Mouse (Mus musculus) erythroblast, embryonic 14.5 days (primary cell): Measurements from ENCODE around the gene Maip1.

Experiments used
- GATA1 ChIP-seq: IDR thresholded peaks from 2 replicates; pipeline ENCODE4 v1.6.1; 2012; ENCODE audit warnings: low read length, inconsistent platforms, mixed read lengths
- TAL1 ChIP-seq: IDR thresholded peaks from 3 replicates; pipeline ENCODE4 v1.6.1; 2012; ENCODE audit warnings: low read length, inconsistent platforms, mixed read lengths

DNA sequence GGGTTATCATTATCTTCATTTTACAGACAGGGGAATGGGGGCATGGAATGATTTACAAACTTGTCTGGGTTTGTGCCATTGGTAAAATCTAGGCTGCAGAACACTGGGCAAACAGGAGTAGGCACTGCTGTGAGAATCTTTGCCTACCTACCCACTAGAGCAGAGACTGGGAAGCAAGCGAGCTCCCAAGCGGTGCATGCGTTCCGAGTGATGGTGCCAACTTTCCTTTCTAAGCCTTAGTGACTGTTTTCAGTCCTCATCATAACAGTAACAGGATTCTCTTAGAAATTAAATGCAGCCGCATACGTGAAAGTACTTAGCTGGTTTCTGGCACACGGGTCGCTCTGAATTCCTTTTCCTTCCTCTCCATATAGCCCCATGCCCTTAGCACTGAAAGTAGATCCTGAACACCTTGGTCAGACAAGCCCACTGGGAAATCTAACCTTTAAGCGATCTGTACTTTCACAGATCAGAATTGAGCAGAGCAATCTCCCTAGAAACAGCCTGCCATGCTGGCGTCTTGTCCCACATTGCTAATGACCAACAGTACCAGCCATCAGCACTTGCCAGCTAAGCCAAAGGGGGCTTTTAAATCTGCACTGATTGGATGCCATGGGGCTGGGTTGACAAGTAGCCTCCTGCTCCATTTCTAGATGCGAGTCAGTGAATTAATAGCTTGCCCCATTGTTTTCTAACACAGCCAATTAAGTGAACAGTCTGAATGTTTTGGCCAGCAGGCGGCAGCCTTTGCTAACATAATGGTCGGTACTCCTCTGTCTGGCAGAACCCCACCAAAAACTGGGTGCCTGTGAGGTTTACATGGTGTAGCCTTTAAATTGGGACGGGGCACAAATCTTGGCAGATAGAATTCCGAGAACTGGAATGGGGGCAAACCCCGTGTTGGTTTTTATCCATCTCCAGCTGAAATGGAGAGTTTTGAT, 22.5 kb downstream of the Maip1 start:
- TF ChIP-seq GATA1 = no peak
- no peak for TF ChIP-seq TAL1
